Mouse (Mus musculus) urinary bladder, postnatal 25 days (tissue): ENCODE results near the gene Tgif1.

Experiments used
- DNase-seq: peaks from one replicate; pipeline ENCODE4 v3.0.0; 2022; ENCODE audit warnings: low spot score

Tgif1 gene

DNA sequence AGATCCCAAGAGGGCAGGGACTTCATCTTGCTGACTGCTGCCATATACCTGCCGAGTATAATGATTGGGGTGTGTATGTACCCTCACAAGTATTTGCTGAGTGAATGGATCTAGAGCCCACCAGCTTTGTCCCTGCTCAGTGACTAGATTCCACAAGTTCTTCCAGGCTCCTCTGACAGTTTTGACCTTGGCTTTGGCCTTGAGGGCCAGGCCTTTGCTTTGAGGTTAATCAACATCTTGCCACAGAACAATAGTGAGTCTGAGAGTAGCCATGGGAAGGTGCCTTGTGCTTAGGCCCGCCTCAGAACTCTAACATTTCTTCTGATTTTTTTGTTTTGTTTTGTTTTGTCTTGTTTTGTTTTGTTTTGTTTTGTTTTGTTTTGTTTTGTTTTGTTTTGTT, 46.7 kb downstream of the Tgif1 start:
- DNase-seq, result no peak

DNA sequence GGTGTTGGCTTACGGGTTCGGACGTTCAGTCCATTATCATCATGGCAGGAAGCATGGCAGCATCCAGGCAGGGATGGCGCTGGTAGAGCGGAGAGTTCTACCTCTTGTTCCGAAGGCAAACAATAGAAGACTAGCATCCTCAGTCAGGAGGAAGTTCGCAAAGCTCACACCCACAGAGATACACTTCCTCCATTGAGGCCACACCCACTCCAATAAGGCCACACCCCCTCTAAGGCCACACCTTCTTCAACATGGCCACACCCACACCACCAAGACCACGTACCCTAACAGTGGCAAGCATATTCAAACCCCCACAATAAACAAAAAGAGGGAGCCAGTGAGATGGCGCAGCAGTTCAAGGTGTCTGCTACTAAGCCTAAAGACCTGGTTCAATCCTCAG, 47.5 kb downstream of the Tgif1 start:
- no peak for DNase-seq

DNA sequence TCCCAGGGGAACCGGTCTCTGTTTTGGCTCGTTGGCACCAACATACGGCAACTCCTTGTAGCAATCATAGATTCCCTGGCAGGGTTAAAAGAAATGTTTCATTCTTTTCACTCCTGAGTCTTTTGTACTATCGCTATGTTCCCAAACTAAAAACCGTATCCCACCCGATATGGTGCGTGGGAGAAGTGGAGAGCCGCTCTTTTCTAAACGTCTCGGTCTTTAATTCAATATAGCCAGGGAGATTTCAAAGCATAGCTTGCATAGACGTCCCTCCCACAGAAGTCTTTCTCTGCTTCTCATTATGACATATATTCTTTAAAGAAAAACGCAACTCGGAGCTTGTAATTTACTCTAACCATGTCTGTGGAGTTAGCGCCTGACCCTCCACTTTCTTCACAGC, 51.3 kb downstream of the Tgif1 start:
- no peak for DNase-seq

GRCm38 (mm10) chr17:70799266-70799665, 54.1 kb downstream of the Tgif1 start:
- no peak for DNase-seq

DNA sequence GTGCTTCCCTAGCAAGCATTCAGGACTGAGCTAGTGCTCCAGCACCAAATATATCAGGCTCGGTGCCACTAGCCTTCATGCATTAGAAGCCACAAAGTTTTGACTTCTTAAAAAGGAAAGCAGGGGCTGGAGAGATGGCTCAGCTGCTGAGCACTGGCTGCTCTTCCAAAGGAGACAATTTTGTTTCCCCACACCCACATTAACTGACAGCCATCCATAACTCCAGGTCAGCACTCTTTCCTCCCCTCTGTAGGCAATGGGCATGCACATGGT, 55.6 kb downstream of the Tgif1 start:
- no peak for DNase-seq

DNA sequence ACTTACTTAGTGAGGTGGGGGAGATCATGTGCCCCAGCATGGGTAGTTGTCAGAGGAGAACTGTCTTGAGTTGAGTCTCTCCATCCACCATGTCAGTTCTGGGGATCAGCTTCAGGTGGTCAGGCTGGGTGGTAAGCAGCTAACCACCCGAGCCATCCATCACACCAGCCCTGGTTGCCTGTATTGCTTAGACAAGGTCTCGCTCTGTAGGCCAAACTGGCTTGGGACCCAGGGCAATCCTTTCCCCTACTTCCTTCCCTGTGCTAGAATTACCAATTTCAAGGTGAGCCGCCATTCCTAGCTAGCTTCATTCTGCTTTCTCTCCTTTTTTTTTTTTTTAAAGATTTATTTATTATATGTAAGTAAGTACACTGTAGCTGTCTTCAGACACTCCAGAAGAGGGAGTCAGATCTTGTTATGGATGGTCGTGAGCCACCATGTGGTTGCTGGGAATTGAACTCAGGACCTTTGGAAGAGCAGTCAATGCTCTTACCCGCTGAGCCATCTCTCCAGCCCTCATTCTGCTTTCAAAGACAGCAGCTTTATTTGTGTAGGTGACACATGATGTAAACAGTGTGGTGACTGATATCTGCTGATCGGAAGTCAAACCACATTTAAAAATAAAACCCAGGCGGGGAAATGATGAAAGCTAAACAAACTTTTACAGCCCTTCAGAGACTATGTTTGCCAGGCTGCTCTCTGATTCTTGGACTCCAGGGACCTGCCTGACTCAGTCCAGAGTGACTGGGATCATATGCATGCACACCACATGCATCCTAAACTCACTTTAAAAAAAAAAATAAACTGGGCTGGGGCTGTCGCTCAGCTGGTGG, 56.2 kb downstream of the Tgif1 start:
- DNase-seq, result no peak

DNA sequence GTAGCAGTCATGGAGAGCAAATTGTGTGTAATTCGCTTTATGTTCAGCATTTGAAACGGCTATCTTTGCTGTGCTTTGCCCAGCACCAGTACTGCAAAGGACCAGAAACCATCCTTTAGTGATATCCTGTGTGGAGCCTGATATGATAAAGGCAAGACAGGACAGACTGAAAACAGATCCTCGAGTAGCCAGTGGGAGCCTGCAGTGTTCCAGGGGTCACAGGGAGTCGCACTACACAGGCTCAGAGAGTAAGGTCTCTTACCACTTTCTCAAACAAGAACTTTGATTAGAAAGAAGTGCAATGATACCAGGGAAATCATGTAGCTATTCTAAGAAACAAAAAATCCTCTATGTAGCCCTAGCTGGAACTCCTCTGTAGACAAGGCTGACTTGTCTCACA, 58.1 kb downstream of the Tgif1 start:
- no peak for DNase-seq

- no peak for DNase-seq
Observed at GRCm38 (mm10) chr17:70794722-70795121, 58.6 kb downstream of the Tgif1 start.

GRCm38 (mm10) chr17:70794291-70794690, 59.1 kb downstream of the Tgif1 start:
- no peak for DNase-seq
